Mouse (Mus musculus): ENCODE data around the gene Gm20425.

- TF ChIP-seq MAFK (IDR thresholded peaks at IDR 0.05; ENCODE audit: insufficient read depth, low read depth, low read length) (no peak), CHD2 (IDR thresholded peaks at IDR 0.05; ENCODE audit: low read depth, low read length) (no peak), ZNF384 (IDR thresholded peaks at IDR 0.05; ENCODE audit: low read depth, low read length) (no peak)
Observed at GRCm38 (mm10) chr9:103228370-103229003, 1.6 kb downstream of the Gm20425 start.

All from ES-E14 (cell line).